Mouse (Mus musculus) cerebellum, postnatal 14 days (tissue): ENCODE measurements around the gene Mpig6b.

Source experiments
- DNase-seq, 2 experiments: peaks; one replicate each; pipeline ENCODE4 v3.0.0; 2021; ENCODE audit warnings: mixed read lengths in 2 of 2

Mpig6b gene

DNA sequence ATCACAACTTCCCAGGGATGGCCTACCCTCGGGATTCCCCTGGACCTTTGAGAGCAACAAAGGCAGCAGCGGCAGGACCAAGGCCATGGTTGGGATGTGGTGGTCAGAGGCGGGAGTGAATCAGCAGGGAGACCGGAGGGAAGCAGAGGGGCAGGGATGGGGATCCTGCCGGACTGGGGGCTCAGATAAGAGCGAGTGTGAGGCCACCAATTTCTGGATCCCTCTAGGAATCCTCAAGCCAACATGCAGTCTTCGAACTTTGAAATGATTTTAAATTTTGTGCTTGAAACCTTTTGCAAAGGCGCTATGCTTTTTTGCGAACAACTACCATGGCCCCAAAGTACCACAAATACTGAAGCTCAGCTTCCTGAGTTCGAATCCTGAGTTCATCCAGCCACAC, at the start of gene Mpig6b:
TSS of gene Mpig6b (minus strand) at position 101 of the 400 bp plus-strand sequence.
- DNase-seq, result peak in 1 of 2 experiments; percentile 15

DNA sequence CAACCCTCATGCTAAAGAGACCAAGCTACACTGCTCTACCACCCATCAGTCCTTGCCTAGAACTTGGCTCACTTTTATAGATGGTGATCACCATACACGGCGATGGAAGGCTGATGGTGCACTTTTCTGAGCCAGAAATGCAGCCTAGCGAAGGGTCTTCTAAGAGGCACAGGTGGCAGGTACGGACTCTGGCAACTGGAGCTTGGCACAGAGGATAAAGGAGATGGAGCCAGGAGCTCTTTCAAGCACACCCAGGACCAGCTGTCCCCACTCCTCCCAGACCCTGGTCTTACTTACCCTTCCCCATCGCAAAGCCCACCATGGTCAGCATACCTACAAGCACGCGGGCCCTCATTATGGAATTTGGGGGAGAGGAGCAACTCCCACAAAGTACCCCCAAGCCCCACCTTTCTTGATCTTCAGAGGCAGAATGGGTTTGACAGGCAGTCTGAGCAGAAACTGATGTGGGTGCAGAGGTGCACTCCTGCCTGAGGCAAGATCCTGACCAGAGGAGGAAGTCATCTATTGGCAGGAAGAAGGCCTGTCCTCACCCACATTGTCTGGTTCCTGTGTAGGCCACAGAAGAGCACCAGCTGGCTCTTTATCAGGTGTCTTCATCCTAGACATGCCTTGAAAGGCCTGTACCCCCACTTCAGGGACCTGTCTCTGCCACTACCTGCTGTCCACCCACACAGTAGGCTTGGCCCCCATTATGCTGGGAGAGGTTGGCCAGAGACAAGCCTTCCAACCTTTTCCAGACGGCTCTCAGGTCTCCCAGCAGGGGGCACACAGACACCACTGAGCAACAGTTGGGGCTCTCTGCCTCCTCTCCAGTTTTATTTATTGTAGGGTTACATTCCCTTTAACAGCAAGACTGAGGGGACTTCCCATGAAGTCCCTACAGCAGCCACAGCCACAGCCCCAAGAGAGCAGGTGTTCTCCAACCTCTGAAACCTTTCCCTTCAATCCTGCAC, 49.3 kb upstream of the Mpig6b start, which contains the start of gene Ly6g5b:
TSS of gene Ly6g5b (minus strand) at position 383 of the 974 bp plus-strand sequence.
- peak; percentile 60 to 64 for DNase-seq

DNA sequence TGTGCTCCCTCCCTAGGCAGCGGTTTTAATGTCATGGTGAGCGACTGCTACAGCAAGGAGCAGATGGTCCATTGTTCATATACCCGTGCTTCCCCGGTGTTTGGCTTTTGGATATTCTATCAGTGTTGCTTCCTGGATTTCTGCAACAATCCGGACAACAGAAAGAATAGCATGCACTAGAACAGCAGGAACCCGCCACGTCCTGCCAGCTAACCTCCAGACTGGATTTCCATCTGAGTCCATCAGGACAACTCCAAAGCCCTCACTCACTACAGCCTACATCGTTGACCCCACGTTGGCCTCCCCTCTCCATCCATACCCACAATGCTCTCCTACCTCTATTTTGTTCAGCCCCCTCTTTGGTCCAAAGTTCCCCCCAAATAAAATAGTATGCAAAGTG, 45.8 kb upstream of the Mpig6b start:
- DNase-seq, result no peak

DNA sequence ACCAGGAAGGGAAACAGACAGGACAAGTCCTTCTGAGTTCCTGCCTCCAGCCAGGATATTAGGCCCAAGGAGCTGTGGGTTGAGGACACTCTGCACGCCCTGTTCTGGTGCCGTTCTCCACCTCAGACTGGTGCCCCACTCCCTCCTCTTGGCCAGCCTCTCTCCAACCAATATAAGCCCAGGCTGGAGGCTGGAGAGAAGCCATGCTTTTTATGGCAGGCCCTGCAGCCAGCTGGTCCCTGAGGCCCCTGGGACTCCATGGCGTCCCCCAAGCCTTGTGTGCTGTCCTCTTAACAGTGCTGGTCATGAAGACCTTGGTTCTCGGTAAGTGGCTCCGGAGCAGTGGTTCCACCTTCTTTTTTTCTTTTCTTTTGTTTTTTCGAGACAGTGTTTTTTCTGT, 42.1 kb upstream of the Mpig6b start, which contains the start of gene Ly6g5c:
TSS of gene Ly6g5c (plus strand) at position 183 of the 400 bp plus-strand sequence.
- DNase-seq, result peak; percentile 82 to 84

DNA sequence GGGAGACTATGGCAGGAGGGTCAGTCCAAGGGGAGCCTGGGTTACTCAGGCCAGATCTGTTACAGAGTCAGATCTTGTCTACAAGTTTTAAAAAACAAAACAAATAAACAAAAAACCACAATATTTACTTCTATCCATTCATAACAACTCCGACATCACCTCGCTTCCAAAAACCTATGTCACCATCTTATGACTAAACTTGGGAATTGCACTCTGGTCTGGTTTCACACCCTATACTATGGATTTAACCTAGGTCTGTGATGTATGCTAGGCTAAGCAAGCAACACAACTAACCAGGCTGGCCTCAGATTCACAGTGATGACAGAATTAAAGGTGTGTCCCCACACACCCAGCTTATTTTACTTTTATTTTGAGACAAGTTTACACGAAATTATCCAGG, 40.5 kb upstream of the Mpig6b start:
- DNase-seq, result no peak

DNA sequence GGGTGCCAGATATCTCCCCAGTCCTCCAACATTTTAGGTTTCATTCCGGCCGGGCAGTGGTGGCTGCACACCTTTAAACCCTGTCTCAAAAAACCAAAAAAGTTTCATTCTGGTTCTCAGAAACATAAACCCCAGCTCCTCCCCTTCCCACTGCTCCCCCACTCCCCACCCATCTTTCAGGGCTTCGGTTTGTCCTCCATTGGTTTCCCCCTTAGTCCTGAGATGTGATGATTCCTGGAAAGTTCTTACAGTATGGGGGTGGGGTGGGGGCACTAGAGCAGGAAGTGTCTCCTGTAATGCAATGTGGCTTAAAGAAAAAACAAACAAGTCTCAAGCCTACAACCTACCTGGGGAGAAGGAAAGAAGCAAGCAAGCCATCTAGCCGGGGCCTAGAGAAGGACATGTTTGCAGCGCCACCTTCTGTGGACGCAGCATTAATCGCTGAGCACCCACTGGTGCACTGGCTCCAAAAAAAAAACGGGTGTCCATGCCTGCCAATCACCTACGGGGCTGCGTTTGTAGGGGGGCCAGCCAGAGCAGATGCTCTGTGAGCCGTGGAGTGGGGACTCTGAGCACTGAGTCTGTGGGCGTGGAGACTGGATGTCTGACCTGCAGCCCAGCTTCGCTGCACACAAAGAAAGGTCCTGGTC, 39.9 kb upstream of the Mpig6b start:
- DNase-seq, result peak; percentile 79 to 81

DNA sequence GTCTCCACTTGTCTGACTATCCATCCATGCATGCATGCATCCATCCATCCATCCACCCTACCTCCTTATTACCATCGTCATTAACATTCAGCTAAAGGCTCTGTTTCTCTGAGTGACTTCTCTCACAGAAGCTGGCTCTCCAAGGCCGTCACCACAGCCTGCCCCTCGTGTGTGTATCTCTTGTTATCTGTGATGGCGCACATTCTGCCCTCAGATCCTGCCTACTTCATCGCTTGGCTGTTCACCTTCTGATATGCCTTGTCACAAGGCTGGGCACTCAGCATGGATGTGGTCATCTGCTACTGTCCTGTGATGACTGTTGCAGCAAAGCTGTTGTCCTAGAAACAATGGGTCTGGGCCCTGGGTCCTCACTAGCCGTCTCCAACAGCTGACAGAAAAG, 38.8 kb upstream of the Mpig6b start:
- DNase-seq, result no peak

DNA sequence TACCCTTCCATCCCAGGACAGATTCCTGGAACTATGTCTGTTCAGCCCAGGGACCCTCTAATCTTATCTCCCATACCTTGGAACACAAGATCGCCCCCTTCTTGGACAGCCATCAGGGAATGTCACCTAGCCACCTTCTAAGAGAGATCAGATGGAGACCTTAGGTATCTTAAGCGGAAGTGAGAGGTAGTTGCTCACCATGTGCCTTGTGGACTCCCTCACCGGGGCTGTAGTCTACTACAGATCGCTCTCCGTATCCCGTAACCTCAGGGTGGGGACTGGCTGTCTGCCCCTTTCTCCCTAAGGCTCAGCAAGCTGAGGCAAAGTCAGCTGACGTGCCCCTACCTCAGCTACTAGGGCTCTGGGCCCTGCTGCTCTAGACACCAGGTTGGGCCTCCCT, 38.1 kb upstream of the Mpig6b start:
- no peak for DNase-seq

DNA sequence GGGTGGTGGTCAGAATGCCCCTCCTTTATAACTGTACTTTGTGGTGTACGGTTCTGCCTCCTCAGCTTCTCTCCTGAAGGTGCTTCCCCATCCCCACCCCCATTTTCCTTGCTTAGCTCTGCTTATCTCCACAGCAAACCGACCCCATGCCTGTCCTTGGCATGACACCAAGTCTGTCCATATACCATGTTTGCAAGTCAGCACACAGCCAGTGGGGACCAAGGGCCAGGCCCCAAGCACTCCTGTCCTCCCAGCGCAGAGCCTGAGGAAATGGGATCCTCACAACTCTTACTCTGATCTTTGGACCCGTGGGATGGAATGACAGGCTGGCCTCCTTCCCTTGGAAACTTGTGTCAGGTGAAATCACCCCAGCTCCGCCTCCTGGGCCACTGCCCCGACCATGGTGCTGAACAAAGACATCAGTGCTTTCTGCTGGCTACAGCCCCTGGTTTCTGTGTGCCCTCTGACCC, 37.3 kb upstream of the Mpig6b start:
- peak in 1 of 2 experiments; percentile 34 for DNase-seq

DNA sequence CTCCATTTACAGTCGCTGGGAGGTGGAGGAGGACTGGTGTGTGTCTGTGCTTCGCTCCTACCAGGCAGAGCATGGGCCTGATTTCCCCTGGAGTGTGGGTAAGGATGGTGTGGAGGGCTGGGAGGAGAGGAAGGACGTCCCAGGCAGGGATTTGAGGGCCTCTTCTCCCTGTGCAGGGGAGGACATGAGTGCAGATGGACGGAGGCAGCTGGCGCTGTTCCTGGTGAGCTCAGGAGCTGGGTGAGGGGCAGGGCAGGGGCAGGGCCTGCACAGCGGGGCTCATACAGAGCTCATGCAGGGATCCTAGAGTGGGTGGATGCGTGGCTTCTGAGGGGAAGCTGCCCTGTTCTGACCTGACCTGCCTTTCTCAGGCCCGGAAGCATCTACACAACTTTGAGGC, 36.3 kb upstream of the Mpig6b start:
- peak in 1 of 2 experiments; percentile 59 for DNase-seq

DNA sequence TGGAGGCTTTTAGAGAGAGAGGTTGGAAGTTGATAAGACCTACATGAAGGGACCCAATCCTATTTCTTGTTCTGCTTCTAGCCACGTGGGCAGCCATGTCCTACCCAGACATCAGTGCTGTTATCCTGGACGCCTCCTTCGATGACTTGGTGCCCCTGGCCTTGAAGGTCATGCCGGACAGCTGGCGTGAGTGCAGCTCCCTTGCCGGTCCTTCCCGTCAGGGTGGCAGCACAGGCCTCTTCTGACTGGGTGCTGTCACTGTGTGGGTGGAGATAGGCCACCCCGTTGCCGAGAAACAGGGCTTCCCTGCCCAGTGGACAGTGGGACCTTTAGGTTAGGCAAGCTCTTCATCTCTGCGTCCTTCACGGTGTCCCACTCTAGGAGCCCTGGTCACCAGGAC, 35.2 kb upstream of the Mpig6b start:
- no peak for DNase-seq

DNA sequence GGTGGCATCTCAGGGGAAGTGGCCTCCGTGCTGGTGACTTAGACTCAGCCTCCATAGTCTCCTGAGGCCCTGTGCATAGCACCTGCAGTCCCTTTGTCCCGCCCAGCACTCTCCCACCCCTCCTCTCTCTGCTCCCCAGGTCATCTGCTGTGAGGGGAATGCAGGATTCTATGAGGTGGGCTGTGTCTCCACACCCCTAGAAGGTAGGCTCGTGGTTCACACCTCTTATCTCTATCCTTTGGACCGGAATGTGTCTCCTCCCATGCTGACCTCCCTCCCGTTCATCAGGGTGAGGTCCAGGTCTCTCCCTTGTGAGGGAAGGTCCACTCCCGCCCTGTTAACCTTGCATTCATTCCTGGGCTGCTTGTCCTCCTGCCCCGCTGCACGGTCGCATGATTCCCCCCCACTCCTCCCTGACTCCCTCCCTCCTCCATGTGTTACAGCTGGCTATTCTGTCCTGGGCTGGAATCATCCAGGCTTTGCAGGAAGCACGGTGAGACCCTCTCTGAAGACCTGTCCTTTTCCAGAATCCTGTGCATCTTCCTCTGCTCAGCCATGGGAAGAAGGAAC, 34.3 kb upstream of the Mpig6b start:
- DNase-seq, result no peak

DNA sequence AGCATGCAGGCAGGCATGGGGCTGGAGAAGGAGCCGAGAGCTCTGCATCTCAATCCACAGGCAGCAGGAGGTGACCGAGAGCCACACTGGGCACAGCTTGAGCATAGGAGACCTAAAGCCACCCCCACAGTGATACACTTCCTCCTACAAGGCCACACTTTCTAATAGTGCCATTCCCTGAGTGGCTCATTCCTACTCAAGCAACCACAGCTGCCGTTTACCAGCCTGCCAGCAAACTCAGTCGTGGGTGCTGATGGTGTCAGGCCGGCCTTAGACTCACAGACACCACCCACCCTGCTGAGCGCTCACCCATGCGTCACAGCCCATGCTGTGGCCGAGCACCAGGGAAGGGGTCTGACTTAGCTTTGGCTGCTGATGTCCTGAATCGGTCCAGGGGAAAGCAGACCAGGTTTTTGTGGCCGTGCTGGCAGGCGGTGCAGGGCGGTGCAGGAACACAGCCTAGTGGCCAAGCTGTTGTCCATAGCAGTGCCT, 31.2 kb upstream of the Mpig6b start:
- DNase-seq, result peak; percentile 74 to 80

DNA sequence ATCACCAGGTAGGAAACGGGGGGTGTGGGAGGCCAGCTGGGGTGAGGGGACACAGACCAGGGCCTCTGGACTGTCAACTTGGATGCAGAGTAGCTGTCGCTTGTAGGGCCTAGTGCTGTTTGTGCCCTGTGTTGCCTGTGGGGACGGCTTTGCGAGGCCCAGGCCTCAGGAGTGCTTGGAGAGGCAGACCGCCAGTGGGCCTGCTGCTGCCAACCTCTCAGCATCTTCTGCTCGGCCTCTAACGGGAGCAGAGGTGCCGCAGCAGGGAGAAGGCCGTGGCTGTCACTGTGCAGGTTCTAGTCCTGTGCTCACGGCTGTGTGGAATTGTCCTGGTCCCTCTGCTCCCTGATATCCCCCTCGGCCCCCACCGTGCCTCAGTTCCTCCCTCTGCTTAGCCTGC, 30.6 kb upstream of the Mpig6b start:
- DNase-seq, result no peak

DNA sequence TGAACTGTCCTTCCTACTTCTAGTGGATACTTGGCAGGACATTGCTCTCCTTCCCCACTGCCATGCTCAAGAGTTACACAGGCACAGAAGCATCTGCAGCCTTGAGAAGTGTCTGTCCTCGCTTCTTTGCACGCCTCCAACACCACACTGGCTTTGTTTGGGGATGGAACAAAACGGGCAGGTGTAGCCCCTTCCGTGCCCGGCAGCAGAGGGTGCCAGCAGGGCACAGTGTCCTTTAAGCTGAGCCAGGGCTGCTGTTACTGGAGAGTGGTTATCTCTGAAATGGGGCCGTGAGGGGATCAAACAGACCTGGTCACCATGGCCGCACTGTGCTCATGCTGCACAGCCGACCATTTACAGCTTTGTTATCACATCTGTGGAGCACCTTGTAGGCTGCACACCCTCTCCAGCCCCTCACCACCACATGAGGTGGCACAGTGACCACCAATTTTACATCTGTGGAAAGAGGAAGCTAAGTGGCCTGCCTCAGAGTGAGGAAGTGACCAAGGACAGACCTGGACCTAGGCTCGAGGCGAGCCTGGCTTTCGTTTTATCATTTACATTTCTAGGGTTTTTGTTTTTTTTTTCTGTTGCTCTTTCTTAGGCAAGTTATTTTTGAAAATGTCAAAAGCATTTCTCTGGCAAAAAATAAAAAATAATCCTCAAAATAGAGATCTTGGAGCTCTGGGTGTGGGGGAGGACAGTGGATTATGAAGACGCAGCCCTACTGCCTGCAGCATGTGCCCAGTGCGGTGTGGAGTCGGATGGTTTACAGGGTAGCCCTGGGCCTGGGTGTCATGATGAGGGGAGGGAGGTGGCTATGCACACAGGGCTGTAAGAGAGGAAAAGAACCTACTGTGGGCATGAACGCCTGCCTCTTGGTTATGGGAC, 28.7 kb upstream of the Mpig6b start:
- no peak for DNase-seq

DNA sequence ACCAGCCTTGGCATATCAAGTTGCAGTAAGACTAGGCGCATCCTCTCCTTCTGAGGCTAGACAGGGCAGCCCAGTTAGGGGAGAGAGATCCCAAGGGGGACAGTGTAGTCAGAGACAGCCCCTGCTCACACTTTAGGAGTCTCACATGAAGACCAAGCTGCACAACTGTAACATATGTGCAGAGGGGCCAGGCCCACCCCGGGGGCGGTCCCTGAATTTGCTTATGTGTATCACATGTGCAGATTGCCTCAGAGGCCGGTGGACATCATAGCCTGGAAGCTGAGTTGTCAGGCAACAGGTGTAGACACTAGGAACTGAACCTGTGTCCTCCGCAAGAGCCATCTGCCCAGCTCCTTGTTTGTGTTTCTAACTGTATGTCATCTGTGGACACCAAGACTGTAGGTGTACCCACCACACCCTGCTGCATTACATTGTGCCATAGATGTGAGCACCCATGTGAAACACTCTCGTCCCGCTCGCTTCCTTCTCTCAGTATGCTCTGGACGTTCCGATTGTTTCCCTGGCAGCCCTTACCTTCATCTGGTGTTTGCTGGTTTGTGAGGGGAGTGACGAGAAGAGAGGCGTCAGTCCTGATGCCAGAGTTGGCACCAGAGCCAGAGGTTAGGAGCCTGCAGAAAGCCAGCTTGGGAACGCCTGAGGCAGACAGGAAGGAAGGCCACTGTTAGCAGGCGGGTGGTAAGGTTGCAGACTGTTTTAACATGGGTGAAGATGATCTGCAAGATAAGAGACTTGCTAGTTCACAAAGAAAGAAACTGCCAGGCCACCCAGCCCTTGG, 26.6 kb upstream of the Mpig6b start:
- peak in 1 of 2 experiments; percentile 45 for DNase-seq

DNA sequence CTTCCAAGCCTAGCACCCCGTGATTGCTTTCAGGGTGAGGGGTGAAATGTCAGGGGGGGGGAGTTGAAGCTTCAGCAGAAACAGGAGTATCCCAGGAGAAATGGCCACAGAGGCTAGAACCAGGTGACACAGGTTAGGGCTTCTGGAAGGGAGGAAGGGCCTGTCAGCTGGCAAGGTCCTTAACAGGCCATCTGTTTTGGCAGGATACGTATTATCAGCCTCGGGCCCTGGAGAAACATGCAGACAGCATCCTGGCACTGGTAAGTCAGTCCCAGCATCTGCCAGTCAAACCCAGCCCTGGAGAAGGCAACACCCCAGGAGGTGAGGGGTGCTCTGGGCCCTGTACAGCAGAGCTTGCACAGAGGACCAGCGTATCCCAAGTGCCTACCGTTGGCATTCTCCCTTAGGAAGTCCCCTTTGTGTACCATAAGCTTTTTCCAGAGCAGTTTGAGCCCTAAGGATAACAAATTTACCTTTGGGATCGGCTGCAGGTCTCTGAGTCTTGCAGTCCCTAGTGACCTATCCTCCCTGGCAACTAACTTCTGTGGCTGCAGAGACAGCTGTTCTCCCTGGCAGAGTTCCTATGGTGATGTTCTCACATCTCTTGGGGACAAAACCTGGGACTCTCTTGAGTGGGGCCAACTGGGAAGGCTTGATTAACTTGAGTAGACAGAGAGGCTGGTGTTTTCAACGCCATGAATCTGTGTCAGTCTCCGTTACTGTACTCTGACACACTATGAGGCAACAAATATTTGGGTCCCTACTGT, 24.4 kb upstream of the Mpig6b start:
- peak; percentile 84 to 89 for DNase-seq

DNA sequence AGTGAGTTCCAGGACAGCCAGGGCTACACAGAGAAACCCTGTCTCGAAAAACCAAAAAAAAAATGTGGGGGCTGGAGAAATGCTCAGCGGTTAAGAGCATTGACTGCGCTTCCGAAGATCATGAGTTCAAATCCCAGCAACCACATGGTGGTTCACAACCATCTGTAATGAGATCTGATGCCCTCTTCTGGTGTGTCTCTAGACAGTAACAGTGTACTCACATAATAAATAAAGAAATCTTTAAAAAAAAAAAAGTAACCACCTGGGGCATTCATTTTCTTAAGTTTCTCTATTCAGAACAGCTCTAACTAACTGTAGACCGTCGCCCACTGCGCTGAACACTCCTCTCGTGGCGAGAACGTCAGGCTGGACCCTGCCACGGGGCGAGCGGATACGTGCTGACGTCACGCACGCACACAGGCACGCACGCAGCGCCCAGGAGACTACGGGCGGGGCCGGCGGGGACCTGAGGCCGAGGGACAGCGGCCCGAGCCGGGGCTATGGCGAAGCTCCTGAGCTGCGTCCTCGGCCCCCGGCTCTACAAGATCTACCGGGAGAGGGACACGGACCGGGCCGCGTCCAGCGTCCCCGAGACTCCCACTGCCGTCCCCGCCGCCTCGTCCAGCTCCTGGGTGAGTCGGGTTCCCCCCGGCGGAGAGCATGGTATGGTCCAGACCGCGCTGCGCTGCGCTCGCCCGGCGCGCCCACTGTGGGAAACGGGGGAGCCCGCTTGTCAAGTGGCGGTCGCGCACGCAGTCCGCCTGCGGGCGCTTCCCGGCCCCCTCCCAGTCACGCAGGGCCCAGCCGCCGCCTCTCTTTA, 23.1 kb upstream of the Mpig6b start, which contains the start of gene Abhd16a:
TSS of gene Abhd16a (plus strand) at position 439 of the 820 bp plus-strand sequence.
- DNase-seq, result peak; percentile 94 to 97

DNA sequence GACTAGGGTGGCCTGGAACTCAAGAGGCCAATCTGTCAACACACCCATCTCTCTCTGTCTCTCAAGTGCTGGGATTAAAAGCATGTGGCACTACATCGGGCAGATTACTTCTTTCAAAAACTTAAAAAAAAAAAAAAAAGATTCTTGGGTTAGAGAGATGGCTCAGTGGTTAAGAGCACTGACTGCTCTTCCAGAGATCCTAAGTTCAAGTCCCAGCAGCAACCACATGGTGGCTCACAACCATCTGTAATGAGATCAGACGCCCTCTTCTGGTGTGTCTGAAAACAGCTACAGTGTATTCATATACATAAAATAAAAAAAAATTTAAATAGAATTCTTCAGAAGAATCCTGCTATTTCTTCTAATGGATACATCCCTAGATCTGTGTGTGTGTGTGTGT, 22.2 kb upstream of the Mpig6b start:
- DNase-seq, result peak in 1 of 2 experiments; percentile 37
